Mouse (Mus musculus) adrenal gland, postnatal 36 days (tissue): Measurements from ENCODE around the gene Sfrp4. TPM values are rescaled to one million over a fixed set of nuclear protein-coding genes. Genes with fewer than 3 reads are reported as not detected.

Experiments
- DNase-seq, 2 experiments: peaks; one replicate each; pipeline ENCODE4 v3.0.0; 2021; ENCODE audit warnings: mixed read lengths in 1 of 2
- total RNA-seq, 2 experiments: library from RNA; stranded (reverse); gene quantifications; 2 replicates each; pipeline ENCODE4 v1.2.3; 2021

Gene Sfrp4
- total RNA-seq, 2 experiments from 2014 or later: 3.1 to 4.0 TPM

GRCm38 (mm10) chr13:19630768-19631709 lies 8.1 kb downstream of the Sfrp4 start:
- DNase-seq: no peak

- peak in 1 of 2 experiments; percentile 26 for DNase-seq
Measured at GRCm38 (mm10) chr13:19636131-19636530, 13.2 kb downstream of the Sfrp4 start.

- peak in 1 of 2 experiments; percentile 7 for DNase-seq
Measured at GRCm38 (mm10) chr13:19640203-19640851, 17.4 kb downstream of the Sfrp4 start.

GRCm38 (mm10) chr13:19643519-19643918 lies 20.6 kb downstream of the Sfrp4 start:
- no peak for DNase-seq

GRCm38 (mm10) chr13:19644225-19644624 lies 21.3 kb downstream of the Sfrp4 start:
- DNase-seq: no peak

- DNase-seq: no peak
Measured at GRCm38 (mm10) chr13:19649824-19650223, 26.9 kb downstream of the Sfrp4 start.

GRCm38 (mm10) chr13:19652405-19652804 lies 29.5 kb downstream of the Sfrp4 start:
- DNase-seq: no peak

GRCm38 (mm10) chr13:19668355-19669140 lies 45.6 kb downstream of the Sfrp4 start:
- DNase-seq: no peak

GRCm38 (mm10) chr13:19674025-19674424 lies 51.1 kb downstream of the Sfrp4 start:
- DNase-seq: no peak

- DNase-seq: no peak
Measured at GRCm38 (mm10) chr13:19674601-19675000, 51.7 kb downstream of the Sfrp4 start.

Other genes with a start within 250 kb of the Sfrp4 start
- 10 to 100 TPM; 32.5 to 42.6 TPM for gene Stard3nl, start 227.3 kb upstream of the Sfrp4 start, total RNA-seq
- 10 to 100 TPM; 17.2 to 20.1 TPM for gene Epdr1, start 3.2 kb upstream of the Sfrp4 start, total RNA-seq
- not detected for gene Nme8, start 74.7 kb downstream of the Sfrp4 start, total RNA-seq
- gene Gpr141, start 201.2 kb downstream of the Sfrp4 start, total RNA-seq: 1 to 10 TPM in 1 of 2 experiments, under 1 TPM in 1; 0.10 to 1.1 TPM